Mouse (Mus musculus) heart, postnatal 0 days (tissue): ENCODE data around the gene Mgat3. TPM values are rescaled to one million over a fixed set of nuclear protein-coding genes. Genes with fewer than 3 reads are reported as not detected.

Source experiments
- ATAC-seq: fragments of 200-750 bp; cut with Nextera tagmentation; 2 replicates; pipeline ENCODE4 v1.8.0; 2017; ENCODE audit warnings: low read depth, moderate number of reproducible peaks, moderate library complexity; ENCODE audit not compliant: insufficient read depth
- DNase-seq: peaks from one replicate; pipeline ENCODE4 v3.0.0-alpha.2; 2016; ENCODE audit warnings: low spot score
- H3K27ac ChIP-seq: fragments of 300-500 bp; sonication (generic); 2 replicates; pipeline ENCODE4 v1.5.1; 2014; ENCODE audit warnings: low read depth, mild to moderate bottlenecking
- H3K27me3 ChIP-seq: fragments of 300-500 bp; sonication (generic); 2 replicates; pipeline ENCODE4 v1.6.1; 2014; ENCODE audit warnings: low read length, mixed read lengths; ENCODE audit not compliant: control insufficient read depth, insufficient read depth
- H3K36me3 ChIP-seq: fragments of 300-500 bp; sonication (generic); replicated peaks from 2 replicates; pipeline ENCODE4 v1.6.1; 2014; ENCODE audit warnings: low read length, mixed read lengths; ENCODE audit not compliant: control insufficient read depth, insufficient read depth
- H3K4me1 ChIP-seq: fragments of 300-500 bp; sonication (generic); 2 replicates; pipeline ENCODE4 v1.6.1; 2014; ENCODE audit warnings: antibody characterized with exemption; ENCODE audit not compliant: control insufficient read depth, insufficient read depth
- H3K4me2 ChIP-seq: fragments of 300-500 bp; sonication (generic); 2 replicates; pipeline ENCODE4 v1.6.1; 2014; ENCODE audit warnings: low read depth, mild to moderate bottlenecking, low read length, moderate library complexity
- H3K4me3 ChIP-seq: fragments of 300-500 bp; sonication (generic); 2 replicates; pipeline ENCODE4 v1.5.1; 2014; ENCODE audit warnings: low read depth, low read length
- H3K9ac ChIP-seq: fragments of 300-500 bp; sonication (generic); replicated peaks from 2 replicates; pipeline ENCODE4 v1.6.1; 2014; ENCODE audit warnings: low read depth, low read length, mixed read lengths
- H3K9me3 ChIP-seq: fragments of 300-500 bp; sonication (generic); replicated peaks from 2 replicates; pipeline ENCODE4 v1.6.1; 2016; ENCODE audit warnings: low read length; ENCODE audit not compliant: control insufficient read depth
- CTCF ChIP-seq: IDR thresholded peaks from 2 replicates; pipeline ENCODE4 v1.5.1; 2016; ENCODE audit warnings: antibody characterized with exemption, control low read depth, low read depth
- EP300 ChIP-seq: IDR thresholded peaks from 2 replicates; pipeline ENCODE4 v1.6.1; 2016; ENCODE audit warnings: antibody characterized with exemption, low read depth
- WGBS: fragments of 180-500 bp; shearing (Covaris S2); extraction: QIAGEN DNeasy Blood & Tissue Kit; methylation state at CpG from one replicate; pipeline ENCODE4 v1.1.7; 2014; 5-methylcytosine and 5-hydroxymethylcytosine counted together
- polyA plus RNA-seq: library from polyadenylated mRNA; unstranded; fragments of >200 nt; fragmentation: Nextera tagmentation; extraction: Ambion mirVana; gene quantifications from 2 replicates; pipeline ENCODE4 v1.2.1, GENCODE M21; 2015
- total RNA-seq: library from RNA; depleted of rRNA; stranded (reverse); fragments of >200 nt; gene quantifications from 2 replicates; pipeline ENCODE4 v1.2.3, GENCODE M21; 2014; ENCODE audit warnings: low replicate concordance

Mgat3 gene
- total and polyA plus RNA-seq, 2 experiments from 2014 or later, result 0.23 to 1.9 TPM

- H3K4me3 ChIP-seq, result no peak overlapping the region
- WGBS, result 81% methylated on average over 6 of the region's 6 CpGs
- no peak overlapping the region for H3K4me2 ChIP-seq
- TF ChIP-seq CTCF (no peak), EP300 (no peak)
- peaks cover 26% of the 10 kb centered on the region for H3K4me1 ChIP-seq
- H3K9ac ChIP-seq, result no peak overlapping the region
- ATAC-seq, result no peak
- DNase-seq, result no peak
- no peaks in the 10 kb centered on the region for H3K27me3 ChIP-seq
- H3K9me3 ChIP-seq, result no peaks in the 10 kb centered on the region
- no peak overlapping the region for H3K27ac ChIP-seq
- peaks cover 39% of the 10 kb centered on the region for H3K36me3 ChIP-seq
Measured at GRCm38 (mm10) chr15:80143760-80144159, 29.8 kb upstream of the Mgat3 start.

GRCm38 (mm10) chr15:80145397-80145796 lies 28.1 kb upstream of the Mgat3 start:
- DNase-seq (no peak), ATAC-seq (no peak)
- H3K27ac ChIP-seq, result no peak overlapping the region
- peaks cover 18% of the 10 kb centered on the region for H3K4me1 ChIP-seq
- H3K27me3 ChIP-seq, result no peaks in the 10 kb centered on the region
- H3K4me2 ChIP-seq, result no peak overlapping the region
- no peaks in the 10 kb centered on the region for H3K9me3 ChIP-seq
- no peak overlapping the region for H3K4me3 ChIP-seq
- no peak overlapping the region for H3K9ac ChIP-seq
- 88% methylated on average over 5 of the region's 5 CpGs for WGBS
- H3K36me3 ChIP-seq, result peaks cover 47% of the 10 kb centered on the region
- TF ChIP-seq CTCF (no peak), EP300 (no peak)

- Histone ChIP-seq H3K27ac (no peak overlapping the region), H3K36me3 (peaks cover 47% of the 10 kb centered on the region), H3K9ac (no peak overlapping the region), H3K27me3 (no peaks in the 10 kb centered on the region), H3K4me3 (no peak overlapping the region), H3K9me3 (no peaks in the 10 kb centered on the region), H3K4me2 (no peak overlapping the region), H3K4me1 (peaks cover 18% of the 10 kb centered on the region)
- ATAC-seq, result no peak
- TF ChIP-seq CTCF, result no peak
- TF ChIP-seq EP300, result no peak
- no peak for DNase-seq
- 32% methylated on average over 6 of the region's 6 CpGs for WGBS
Measured at GRCm38 (mm10) chr15:80146153-80146552, 27.4 kb upstream of the Mgat3 start.

GRCm38 (mm10) chr15:80147090-80147489 lies 26.4 kb upstream of the Mgat3 start:
- 83% methylated on average over 14 of the region's 14 CpGs for WGBS
- H3K27me3 ChIP-seq, result no peaks in the 10 kb centered on the region
- H3K9me3 ChIP-seq, result no peaks in the 10 kb centered on the region
- H3K4me2 ChIP-seq, result no peak overlapping the region
- peaks cover 53% of the 10 kb centered on the region for H3K36me3 ChIP-seq
- DNase-seq (no peak), ATAC-seq (no peak)
- no peak for TF ChIP-seq CTCF
- TF ChIP-seq EP300, result no peak
- no peak overlapping the region for H3K4me3 ChIP-seq
- H3K4me1 ChIP-seq, result peaks cover 21% of the 10 kb centered on the region
- H3K27ac ChIP-seq, result no peak overlapping the region
- 0 out of 2 replicates have a peak overlapping the region, but pooled peaks have one; percentile 20 for H3K9ac ChIP-seq

- ATAC-seq (no peak), DNase-seq (no peak)
- Histone ChIP-seq H3K36me3 (peaks cover 53% of the 10 kb centered on the region), H3K9me3 (no peaks in the 10 kb centered on the region), H3K4me2 (no peak overlapping the region), H3K4me1 (peaks cover 25% of the 10 kb centered on the region), H3K9ac (peak overlapping the region; percentile 20; the same call in 1 of the 2 replicates), H3K4me3 (no peak overlapping the region), H3K27ac (0 out of 2 replicates have a peak overlapping the region, but pooled peaks have one; percentile 43), H3K27me3 (no peaks in the 10 kb centered on the region)
- 43% methylated on average over 5 of the region's 5 CpGs for WGBS
- TF ChIP-seq CTCF, result no peak
- TF ChIP-seq EP300, result no peak
Measured at GRCm38 (mm10) chr15:80147511-80147910, 26.0 kb upstream of the Mgat3 start.

GRCm38 (mm10) chr15:80148565-80148964 lies 25.0 kb upstream of the Mgat3 start:
- 66% methylated on average over 8 of the region's 8 CpGs for WGBS
- no peak overlapping the region for H3K4me3 ChIP-seq
- H3K27ac ChIP-seq, result no peak overlapping the region
- no peak overlapping the region for H3K4me2 ChIP-seq
- no peaks in the 10 kb centered on the region for H3K9me3 ChIP-seq
- DNase-seq (no peak), ATAC-seq (no peak)
- H3K36me3 ChIP-seq, result peaks cover 52% of the 10 kb centered on the region
- H3K9ac ChIP-seq, result no peak overlapping the region
- TF ChIP-seq CTCF, result no peak
- TF ChIP-seq EP300, result no peak
- H3K27me3 ChIP-seq, result no peaks in the 10 kb centered on the region
- peaks cover 30% of the 10 kb centered on the region for H3K4me1 ChIP-seq
